Mouse (Mus musculus) MEL (cell line): ENCODE results near the gene Brpf1. TPM values are rescaled to one million over a fixed set of nuclear protein-coding genes. Genes with fewer than 3 reads are reported as not detected.

Source experiments
- DNase-seq: peaks from one replicate; pipeline ENCODE4 v3.0.0; 2011; ENCODE audit warnings: low read depth, low spot score
- H3K27ac ChIP-seq: 2 replicates; pipeline ENCODE4 v1.5.1; 2012; ENCODE audit warnings: low read depth, mild to moderate bottlenecking, control low read depth, low read length, moderate library complexity; ENCODE audit not compliant: control insufficient read depth
- H3K27me3 ChIP-seq, 2 experiments: fragments of 150-350 bp in 1 of 2; sonication (generic) in 1 of 2; 2 replicates each; pipeline ENCODE4 v1.6.1; 2012; ENCODE audit warnings: low read length in 2 of 2, mild to moderate bottlenecking in 2 of 2, improper control_type of control experiment in 1 of 2, moderate library complexity in 1 of 2; ENCODE audit not compliant: insufficient read depth in 2 of 2, control insufficient read depth in 1 of 2
- H3K36me3 ChIP-seq, 2 experiments: 2 replicates each; pipeline ENCODE4 v1.6.1; 2012 to 2014; ENCODE audit warnings: low read length in 2 of 2, improper control_type of control experiment in 1 of 2, inconsistent platforms in 1 of 2, mild to moderate bottlenecking in 1 of 2; ENCODE audit not compliant: insufficient read depth in 2 of 2, control insufficient read depth in 1 of 2
- H3K4me1 ChIP-seq, 2 experiments: fragments of 150-350 bp in 1 of 2; sonication (generic) in 1 of 2; 2 replicates each; pipeline ENCODE4 v1.6.1; 2012; ENCODE audit warnings: low read length in 2 of 2, improper control_type of control experiment in 1 of 2, mild to moderate bottlenecking in 1 of 2; ENCODE audit not compliant: insufficient read depth in 2 of 2, control insufficient read depth in 1 of 2
- H3K4me3 ChIP-seq, 2 experiments: fragments of 150-350 bp in 1 of 2; sonication (generic) in 1 of 2; 2 replicates each; pipeline ENCODE4 v1.5.1; 2012; ENCODE audit warnings: low read depth in 2 of 2, low read length in 2 of 2, mild to moderate bottlenecking in 2 of 2, moderate library complexity in 2 of 2, control low read depth in 1 of 2, improper control_type of control experiment in 1 of 2; ENCODE audit not compliant: control insufficient read depth in 1 of 2, insufficient read depth in 1 of 2
- H3K79me2 ChIP-seq: 2 replicates; pipeline ENCODE4 v1.6.1; 2012; ENCODE audit warnings: mild to moderate bottlenecking, low read length, moderate library complexity; ENCODE audit not compliant: control insufficient read depth, poor library complexity, insufficient read depth
- H3K9ac ChIP-seq: 2 replicates; pipeline ENCODE4 v1.6.1; 2012; ENCODE audit warnings: low read depth, mild to moderate bottlenecking, control low read depth, low read length, moderate library complexity; ENCODE audit not compliant: control insufficient read depth, poor library complexity, severe bottlenecking
- H3K9me3 ChIP-seq: fragments of 150-350 bp; sonication (generic); replicated peaks from 2 replicates; pipeline ENCODE4 v1.6.1; 2012; ENCODE audit warnings: mild to moderate bottlenecking, low read length, improper control_type of control experiment, moderate library complexity; ENCODE audit not compliant: insufficient read depth
- CTCF ChIP-seq, 3 experiments: IDR thresholded peaks in 2 of 3; conservative IDR thresholded peaks in 1 of 3; 2 replicates each; pipeline ENCODE4 v1.5.1; 2011 to 2012; ENCODE audit warnings: low read length in 3 of 3, low read depth in 2 of 3, mild to moderate bottlenecking in 2 of 3, improper control_type of control experiment in 1 of 3, inconsistent platforms in 1 of 3, mixed read lengths in 1 of 3, moderate library complexity in 1 of 3; ENCODE audit not compliant: control insufficient read depth in 1 of 3, insufficient read depth in 1 of 3, poor library complexity in 1 of 3, severe bottlenecking in 1 of 3
- E2F4 ChIP-seq: IDR thresholded peaks from 2 replicates; pipeline ENCODE4 v1.6.1; 2011; ENCODE audit warnings: low read depth, low read length, improper control_type of control experiment, borderline replicate concordance
- ELF1 ChIP-seq: IDR thresholded peaks from 2 replicates; pipeline ENCODE4 v1.6.1; 2014; ENCODE audit warnings: low read depth, mild to moderate bottlenecking, inconsistent platforms, low read length, improper control_type of control experiment, moderate library complexity
- EP300 ChIP-seq, 2 experiments: IDR thresholded peaks; 2 replicates each; pipeline ENCODE4 v1.6.1; 2011; ENCODE audit warnings: improper control_type of control experiment in 2 of 2, low read length in 2 of 2, low read depth in 1 of 2, mild to moderate bottlenecking in 1 of 2
- HCFC1 ChIP-seq: IDR thresholded peaks from 2 replicates; pipeline ENCODE4 v1.6.1; 2012; ENCODE audit warnings: low read depth, mild to moderate bottlenecking, inconsistent platforms, low read length, improper control_type of control experiment, moderate library complexity
- JUND ChIP-seq: IDR thresholded peaks from 2 replicates; pipeline ENCODE4 v1.6.1; 2011; ENCODE audit warnings: low read depth, mild to moderate bottlenecking, improper control_type of control experiment, low read length
- MAFK ChIP-seq: IDR thresholded peaks from 2 replicates; pipeline ENCODE4 v1.6.1; 2011; ENCODE audit warnings: low read depth, mild to moderate bottlenecking, low read length, improper control_type of control experiment, borderline replicate concordance
- MAX ChIP-seq: IDR thresholded peaks from 2 replicates; pipeline ENCODE4 v1.6.1; 2011; ENCODE audit warnings: low read length, improper control_type of control experiment
- MAZ ChIP-seq: IDR thresholded peaks from 2 replicates; pipeline ENCODE4 v1.6.1; 2012; ENCODE audit warnings: low read depth, mild to moderate bottlenecking, inconsistent platforms, low read length, improper control_type of control experiment
- MEF2A ChIP-seq: IDR thresholded peaks from 2 replicates; pipeline ENCODE4 v1.6.1; 2014; ENCODE audit warnings: low read depth, mild to moderate bottlenecking, inconsistent platforms, low read length, improper control_type of control experiment; ENCODE audit not compliant: poor library complexity, insufficient replicate concordance, severe bottlenecking; ENCODE audit errors: extremely low read depth
- MXI1 ChIP-seq: IDR thresholded peaks from 2 replicates; pipeline ENCODE4 v1.6.1; 2011; ENCODE audit warnings: mild to moderate bottlenecking, low read depth, low read length, improper control_type of control experiment
- NELFE ChIP-seq: IDR thresholded peaks from 2 replicates; pipeline ENCODE4 v1.6.1; 2011; ENCODE audit warnings: low read depth, low read length, improper control_type of control experiment
- NRF1 ChIP-seq: IDR thresholded peaks from 2 replicates; pipeline ENCODE4 v1.6.1; 2014; ENCODE audit warnings: low read depth, mild to moderate bottlenecking, inconsistent platforms, low read length, improper control_type of control experiment, moderate library complexity; ENCODE audit not compliant: poor library complexity, insufficient read depth, severe bottlenecking
- POLR2A ChIP-seq, 2 experiments: IDR thresholded peaks; 2 replicates each; pipeline ENCODE4 v1.6.1; 2011 to 2012; ENCODE audit warnings: low read length in 2 of 2, mild to moderate bottlenecking in 2 of 2, control low read depth in 1 of 2, improper control_type of control experiment in 1 of 2, low read depth in 1 of 2, moderate library complexity in 1 of 2; ENCODE audit not compliant: control insufficient read depth in 1 of 2, insufficient read depth in 1 of 2, poor library complexity in 1 of 2
- POLR2AphosphoS5 ChIP-seq: IDR thresholded peaks from 2 replicates; pipeline ENCODE4 v1.6.1; 2012; ENCODE audit warnings: low read depth, borderline replicate concordance, mild to moderate bottlenecking, inconsistent platforms, low read length, moderate library complexity, mixed read lengths
- RAD21 ChIP-seq: IDR thresholded peaks from 2 replicates; pipeline ENCODE4 v1.6.1; 2011; ENCODE audit warnings: mild to moderate bottlenecking, low read depth, low read length, improper control_type of control experiment
- RCOR1 ChIP-seq: IDR thresholded peaks from 2 replicates; pipeline ENCODE4 v1.6.1; 2012; ENCODE audit warnings: low read depth, mild to moderate bottlenecking, inconsistent platforms, low read length, improper control_type of control experiment
- SIN3A ChIP-seq: IDR thresholded peaks from 2 replicates; pipeline ENCODE4 v1.6.1; 2012; ENCODE audit warnings: low read length, improper control_type of control experiment, inconsistent platforms
- TAL1 ChIP-seq: IDR thresholded peaks from 2 replicates; pipeline ENCODE4 v1.6.1; 2012; ENCODE audit warnings: mild to moderate bottlenecking, inconsistent platforms, low read length, moderate library complexity, mixed read lengths
- TBP ChIP-seq: IDR thresholded peaks from 2 replicates; pipeline ENCODE4 v1.8.0; 2011; ENCODE audit warnings: low read depth, low read length, improper control_type of control experiment
- TCF12 ChIP-seq: IDR thresholded peaks from 2 replicates; pipeline ENCODE4 v1.6.1; 2014; ENCODE audit warnings: low read depth, mild to moderate bottlenecking, inconsistent platforms, low read length, improper control_type of control experiment, moderate library complexity
- UBTF ChIP-seq: IDR thresholded peaks from 2 replicates; pipeline ENCODE4 v1.6.1; 2012; ENCODE audit warnings: low read depth, mild to moderate bottlenecking, inconsistent platforms, low read length, improper control_type of control experiment, moderate library complexity, borderline replicate concordance; ENCODE audit not compliant: insufficient read depth
- USF2 ChIP-seq, 2 experiments: IDR thresholded peaks; 2 replicates each; pipeline ENCODE4 v1.6.1; 2011 to 2012; ENCODE audit warnings: improper control_type of control experiment in 2 of 2, low read length in 2 of 2, borderline replicate concordance in 1 of 2, inconsistent platforms in 1 of 2, low read depth in 1 of 2, mild to moderate bottlenecking in 1 of 2; ENCODE audit not compliant: insufficient read depth in 1 of 2
- ZC3H11A ChIP-seq: IDR thresholded peaks from 2 replicates; pipeline ENCODE4 v1.6.1; 2012; ENCODE audit warnings: low read depth, mild to moderate bottlenecking, inconsistent platforms, low read length, improper control_type of control experiment
- ZNF384 ChIP-seq: IDR thresholded peaks from 2 replicates; pipeline ENCODE4 v1.6.1; 2012; ENCODE audit warnings: low read depth, mild to moderate bottlenecking, inconsistent platforms, low read length, improper control_type of control experiment
- polyA plus RNA-seq, 2 experiments: library from polyadenylated mRNA; stranded (reverse) in 1 of 2; unstranded in 1 of 2; fragments of >175 nt in 1 of 2; fragments of >200 nt in 1 of 2; gene quantifications; 2 replicates each; pipeline versions ENCODE4 v1.2.1 to v1.2.4; 2012; ENCODE audit warnings: low replicate concordance in 2 of 2, low read depth in 1 of 2; ENCODE audit not compliant: insufficient read length in 2 of 2, insufficient read depth in 1 of 2, missing spikeins in 1 of 2
- total RNA-seq: library from RNA; depleted of rRNA; stranded (reverse); fragments of 300-350 nt; gene quantifications from 2 replicates; pipeline ENCODE4 v1.2.3, GENCODE M21; 2012

Gene Brpf1
- total and polyA plus RNA-seq, 3 experiments: 32.6 to 46.8 (median 44.9) TPM

- TF ChIP-seq NRF1 (peak; percentile 43; the same call in 1 of the 2 replicates), MAFK (no peak), TBP (0 out of 2 replicates have a peak, but pooled peaks have one; percentile 24)
- TF ChIP-seq, all 39 proteins: peak for 12
These were observed 483 bp upstream of the Brpf1 start (continued) for GRCm38 (mm10) chr6:113306322-113306985.

GRCm38 (mm10) chr6:113307481-113308121 lies 664 bp downstream of the Brpf1 start:
- Histone ChIP-seq H3K9ac (peak overlapping the region; percentile 99), H3K27me3 (no peaks in the 10 kb centered on the region), H3K9me3 (no peaks in the 10 kb centered on the region), H3K27ac (peak overlapping the region; percentile 99), H3K4me1 (peaks cover 18 to 19% of the 10 kb centered on the region in 2 experiments), H3K4me3 (peak overlapping the region; percentile 71 to 97), H3K79me2 (peaks cover 37% of the 10 kb centered on the region), H3K36me3 (peaks cover 11 to 17% of the 10 kb centered on the region in 2 experiments)
- TF ChIP-seq HCFC1 (peak; percentile 15; the same call in 1 of the 2 replicates), CTCF (IDR thresholded peaks at IDR 0.05 in 2 of 3, conservative IDR thresholded peaks at IDR 0.05 in 1 of 3; ENCODE audit: control insufficient read depth in 1 of 3, insufficient read depth in 1 of 3, low read depth in 2 of 3, low read length in 3 of 3, poor library complexity in 1 of 3, severe bottlenecking in 1 of 3) (no peak), UBTF (0 out of 2 replicates have a peak, but pooled peaks have one; percentile 11), MEF2A (no peak), MXI1 (peak; percentile 13; the same call in 1 of the 2 replicates), TAL1 (no peak), ELF1 (peak; percentile 29; the same call in 1 of the 2 replicates)
- peak; percentile 85 for DNase-seq

- H3K27ac ChIP-seq: peak overlapping the region; percentile 99; the same call in 1 of the 2 replicates
- peaks cover 16% of the 10 kb centered on the region in 2 experiments for H3K36me3 ChIP-seq
- TF ChIP-seq CTCF (IDR thresholded peaks at IDR 0.05 in 2 of 3, conservative IDR thresholded peaks at IDR 0.05 in 1 of 3; ENCODE audit: control insufficient read depth in 1 of 3, insufficient read depth in 1 of 3, low read depth in 2 of 3, low read length in 3 of 3, poor library complexity in 1 of 3, severe bottlenecking in 1 of 3): peak in 2 of 3 experiments; percentile 20 to 26; a peak in 3 of 6 replicates
- TF ChIP-seq POLR2AphosphoS5: no peak
- TF ChIP-seq JUND: no peak
- TF ChIP-seq ZC3H11A: no peak
- no peak for TF ChIP-seq RCOR1
- no peak for TF ChIP-seq E2F4
- no peak for TF ChIP-seq EP300 (IDR thresholded peaks at IDR 0.05; ENCODE audit: low read depth in 1 of 2, low read length in 2 of 2)
- TF ChIP-seq SIN3A: no peak
- TF ChIP-seq USF2 (IDR thresholded peaks at IDR 0.05; ENCODE audit: borderline replicate concordance in 1 of 2, insufficient read depth in 1 of 2, low read depth in 1 of 2, low read length in 2 of 2): no peak
- no peak for TF ChIP-seq MAX
- no peak for TF ChIP-seq UBTF
- no peak for TF ChIP-seq ZNF384
- no peak for TF ChIP-seq NRF1
- no peak for TF ChIP-seq POLR2A (IDR thresholded peaks at IDR 0.05; ENCODE audit: control insufficient read depth in 1 of 2, insufficient read depth in 1 of 2, low read depth in 1 of 2, low read length in 2 of 2, poor library complexity in 1 of 2)
- TF ChIP-seq MXI1: no peak
- TF ChIP-seq TAL1: no peak
- no peak for TF ChIP-seq ELF1
- peak; percentile 38 for TF ChIP-seq RAD21
- TF ChIP-seq NELFE: no peak
- no peak for TF ChIP-seq MAZ
- no peak for TF ChIP-seq TCF12
These were observed 1.2 kb downstream of the Brpf1 start for GRCm38 (mm10) chr6:113308141-113308540.

More at GRCm38 (mm10) chr6:113308141-113308540, 1.2 kb downstream of the Brpf1 start:
- Histone ChIP-seq H3K4me1 (peaks cover 13 to 15% of the 10 kb centered on the region in 2 experiments), H3K4me3 (peak overlapping the region; percentile 71 to 97), H3K79me2 (peaks cover 38% of the 10 kb centered on the region), H3K27me3 (no peaks in the 10 kb centered on the region), H3K9ac (peak overlapping the region; percentile 99), H3K9me3 (no peaks in the 10 kb centered on the region)
- DNase-seq: no peak
